Mouse (Mus musculus) adrenal gland, adult 10 weeks (tissue): ENCODE measurements around the gene Neb. TPM values are rescaled to one million over a fixed set of nuclear protein-coding genes. Genes with fewer than 3 reads are reported as not detected.

Experiments used
- polyA plus RNA-seq: library from polyadenylated mRNA; stranded (reverse); fragments of 350-450 nt; fragmentation: Illumina TruSeq; extraction: RNeasy Lipid Tissue Mini Kit (QIAGEN cat#74804); gene quantifications from one replicate; pipeline ENCODE4 v1.2.3, GENCODE M21; 2014; ENCODE audit warnings: low read depth, low replicate concordance

Gene Neb
- polyA plus RNA-seq = 20.2 TPM

DNA sequence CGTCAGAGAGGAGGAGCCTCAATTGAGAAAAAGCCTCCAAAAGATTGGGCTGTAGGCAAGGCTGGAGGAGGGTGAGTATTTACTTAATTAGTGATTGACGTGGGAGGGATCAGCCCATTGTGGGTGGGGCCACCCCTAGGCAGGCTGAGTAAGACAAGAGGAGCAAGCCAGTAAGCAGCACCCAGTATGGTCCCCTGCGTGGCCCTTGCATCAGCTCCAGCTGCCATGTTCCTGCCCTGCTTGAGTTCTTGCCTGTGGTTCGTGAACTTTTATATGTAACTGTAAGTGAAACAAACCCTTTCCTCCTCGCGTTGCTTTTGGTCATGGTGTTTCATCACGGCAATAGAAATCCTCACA is at the start of gene Neb:
TSS of gene Neb (minus strand) at position 27 of the 357 bp plus-strand sequence.

DNA sequence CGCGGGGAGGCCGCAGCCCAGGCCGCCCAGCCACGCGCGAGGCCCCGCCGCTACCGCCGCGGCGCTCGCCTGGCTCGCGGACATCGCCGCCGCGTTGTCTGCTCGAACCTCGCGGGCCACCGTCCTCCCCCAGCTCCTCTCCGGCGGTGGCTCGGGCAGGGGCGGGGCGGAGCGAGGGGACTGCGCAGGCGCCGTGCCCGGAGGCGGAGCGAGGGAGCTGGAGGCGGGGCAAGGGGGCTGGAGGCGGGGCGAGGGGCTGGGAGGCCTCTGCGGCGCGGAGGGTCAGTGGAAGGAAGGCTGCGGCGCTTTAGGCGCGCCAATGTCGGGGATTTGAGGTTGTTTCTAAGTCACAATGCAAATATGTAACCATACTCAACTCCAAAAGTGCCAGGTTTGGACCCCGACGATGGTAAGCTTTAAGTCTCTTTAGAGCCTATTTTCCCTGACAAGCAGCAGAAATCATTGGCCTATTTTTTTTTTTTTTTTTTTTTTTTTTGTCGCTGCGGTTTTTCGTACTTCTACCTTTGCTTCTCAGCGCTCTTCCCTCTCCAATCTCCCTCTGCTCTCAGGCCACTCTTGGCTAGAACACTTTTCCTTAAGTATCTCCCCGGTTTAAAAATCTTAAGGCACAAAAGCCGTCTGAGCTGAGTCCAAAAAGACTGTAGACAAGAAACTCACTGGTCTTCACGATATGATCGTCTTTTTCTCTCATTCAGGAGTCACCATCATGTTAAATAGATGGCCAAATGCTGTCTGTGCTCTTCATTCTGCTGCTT is 46.7 kb upstream of the Neb start, which contains the start of gene Arl5a:
TSS of gene Arl5a (minus strand) at position 155 of the 776 bp plus-strand sequence.

Other genes with a start within 250 kb of the Neb start
- 208 TPM for gene Arl5a, start 46.4 kb upstream of the Neb start, polyA plus RNA-seq